12 mouse cellular contexts compared by ENCODE assay signal in genomic region chr14:21359896-21360525, GRCm38 (mm10).
DNase-seq lines count a peak whose midpoint lies in the region; ATAC-seq and TF ChIP-seq lines count a peak whose summit lies in the region.
"Had no signal": no experiment of that assay in that cellular context is flagged by ENCODE, and none has a peak within 500 bp of the region (broad histone marks: within the 10 kb centered on the region; RNA-seq: fewer than 3 reads in every experiment).

No protein-coding gene starts in this region.

- H3K27ac ChIP-seq in layer of hippocampus, adult 2 months = peak overlapping the region; percentile 65; the same call in 1 of the 2 replicates
- H3K27ac ChIP-seq in forebrain, embryonic 11.5 days (ENCODE audit: low read depth, low read length) = 0 out of 2 replicates have a peak overlapping the region, but pooled peaks have one; percentile 14
- H3K27ac ChIP-seq: macrophage; stomach, embryonic 15.5 days had no signal

- H3K4me3 ChIP-seq in layer of hippocampus, adult 2 months = no peak overlapping the region
- peak overlapping the region; percentile 23; the same call in 1 of the 2 replicates for H3K4me3 ChIP-seq in E14TG2a.4 (replicated peaks; ENCODE audit: low read length)
- no peak overlapping the region for H3K4me3 ChIP-seq in forebrain, embryonic 11.5 days (ENCODE audit: low read depth, low read length)
- H3K4me3 ChIP-seq: myocyte; stomach, embryonic 15.5 days had no signal

- no peak for ATAC-seq in forebrain, embryonic 11.5 days (replicated peaks; ENCODE audit: low FRiP score)
- ATAC-seq in inflammation-experienced regulatory T-cells, adult 6 months = peak; percentile 60

- no peaks in the 10 kb centered on the region for H3K27me3 ChIP-seq in E14TG2a.4 (ENCODE audit: insufficient read depth, low read length)
- H3K27me3 ChIP-seq in forebrain, embryonic 11.5 days (ENCODE audit: control insufficient read depth, insufficient read depth, low read length) = no peaks in the 10 kb centered on the region
- H3K27me3 ChIP-seq: stomach, embryonic 15.5 days had no signal

- no peak for DNase-seq in layer of hippocampus, adult 2 months (ENCODE audit: low spot score in 2 of 2)
- DNase-seq in layer of hippocampus, postnatal 25 days (ENCODE audit: extremely low spot score in 1 of 2, low spot score in 1 of 2) = no peak
- DNase-seq in forebrain, embryonic 11.5 days (ENCODE audit: low spot score) = no peak
- DNase-seq in spleen, adult 12 weeks (ENCODE audit: low spot score) = no peak
- DNase-seq in gastrocnemius, adult 18-20 months (ENCODE audit: low spot score) = no peak
- DNase-seq: adrenal gland, adult 8-10 months; kidney, postnatal 14 days had no signal

- no peaks in the 10 kb centered on the region for H3K4me1 ChIP-seq in E14TG2a.4 (replicated peaks; ENCODE audit: low read depth, low read length)
- H3K4me1 ChIP-seq in forebrain, embryonic 11.5 days (replicated peaks; ENCODE audit: control insufficient read depth, insufficient read depth, low read length) = no peaks in the 10 kb centered on the region
- H3K4me1 ChIP-seq: stomach, embryonic 15.5 days had no signal

- H3K36me3 ChIP-seq in E14TG2a.4 (ENCODE audit: insufficient read depth, low read length) = peaks cover 19% of the 10 kb centered on the region
- H3K36me3 ChIP-seq in forebrain, embryonic 11.5 days (ENCODE audit: control insufficient read depth, insufficient read depth, low read length) = no peaks in the 10 kb centered on the region
- H3K36me3 ChIP-seq: stomach, embryonic 15.5 days had no signal

- no peak overlapping the region for H3K9ac ChIP-seq in forebrain, embryonic 11.5 days (ENCODE audit: low read length)
- H3K9ac ChIP-seq: stomach, embryonic 15.5 days had no signal

- WGBS in forebrain, embryonic 11.5 days = 98% methylated on average over 6 of the region's 12 CpGs

- peaks cover 40% of the 10 kb centered on the region for H3K9me3 ChIP-seq in E14TG2a.4 (ENCODE audit: low read length)
- no peaks in the 10 kb centered on the region for H3K9me3 ChIP-seq in forebrain, embryonic 11.5 days (ENCODE audit: control insufficient read depth, low read length)
- H3K9me3 ChIP-seq: stomach, embryonic 15.5 days had no signal

- no peak for TF ChIP-seq CTCF in layer of hippocampus, adult 2 months (conservative IDR thresholded peaks at IDR 0.05)
- no peak for TF ChIP-seq CTCF in E14TG2a.4 (conservative IDR thresholded peaks at IDR 0.05; ENCODE audit: low read length)

- H3K4me2 ChIP-seq in forebrain, embryonic 11.5 days (ENCODE audit: low read depth, low read length, severe bottlenecking) = no peak overlapping the region
- H3K4me2 ChIP-seq: stomach, embryonic 15.5 days had no signal
